Mouse (Mus musculus) gastrocnemius, postnatal 14 days (tissue): ENCODE measurements around the gene Kat8. TPM values are rescaled to one million over a fixed set of nuclear protein-coding genes. Genes with fewer than 3 reads are reported as not detected.
"Not testable (repeated sequence)": the region's sequence is repeated elsewhere in the genome, so short reads cannot be mapped to it uniquely, and the experiment has no call there.

Experiments
- DNase-seq: peaks from one replicate; pipeline ENCODE4 v3.0.0; 2021; ENCODE audit warnings: mixed read lengths
- intact Hi-C: fragments of 180-260 bp; cut with DNase I; formaldehyde crosslinking; loops from one replicate; pipeline ENCODE4 v1.15.1; 2025; ENCODE audit warnings: low total_unique reads
- total RNA-seq, 2 experiments: library from RNA; stranded (reverse); gene quantifications; 2 replicates each; pipeline ENCODE4 v1.2.3; 2021

Gene Kat8
- total RNA-seq, 2 experiments from 2014 or later = 12.5 to 15.2 TPM

GRCm38 (mm10) chr7:127895442-127895841 is 16.9 kb upstream of the Kat8 start, which contains the start of the genes Gm21974 and Vkorc1:
TSS of gene Gm21974 (minus strand) at chr7:127895454.
TSS of gene Vkorc1 (minus strand) at chr7:127895617.
- DNase-seq = peak; percentile 95
- intact Hi-C loops = no loop called here

- intact Hi-C loops, DNase-seq: not testable (repeated sequence)
Measured at GRCm38 (mm10) chr7:127895891-127896290, 16.4 kb upstream of the Kat8 start.

GRCm38 (mm10) chr7:127896384-127896783 is 15.9 kb upstream of the Kat8 start:
- intact Hi-C loops = no loop called here
- peak; percentile 71 for DNase-seq

GRCm38 (mm10) chr7:127897542-127897941 is 14.8 kb upstream of the Kat8 start:
- intact Hi-C loops = no loop called here
- no peak for DNase-seq

GRCm38 (mm10) chr7:127898179-127898956 is 13.9 kb upstream of the Kat8 start:
- DNase-seq = no peak
- intact Hi-C loops = no loop called here

GRCm38 (mm10) chr7:127899997-127900396 is 12.3 kb upstream of the Kat8 start:
- DNase-seq = no peak
- intact Hi-C loops = no loop called here

- DNase-seq = no peak
Measured at GRCm38 (mm10) chr7:127901772-127902171, 10.5 kb upstream of the Kat8 start.

GRCm38 (mm10) chr7:127903971-127904796 is 8.1 kb upstream of the Kat8 start, which contains the start of gene Bckdk:
TSS of gene Bckdk (plus strand) at chr7:127904082.
- peak; percentile 82 for DNase-seq

More at GRCm38 (mm10) chr7:127901772-127902171, 10.5 kb upstream of the Kat8 start:
- intact Hi-C loops = no loop called here

GRCm38 (mm10) chr7:127907939-127908338 is 4.4 kb upstream of the Kat8 start:
- no peak for DNase-seq
- intact Hi-C loops = no loop called here

More at GRCm38 (mm10) chr7:127903971-127904796, 8.1 kb upstream of the Kat8 start, which contains the start of gene Bckdk:
- intact Hi-C loops = no loop called here

- no peak for DNase-seq
- intact Hi-C loops = no loop called here
Measured at GRCm38 (mm10) chr7:127908656-127909055, 3.7 kb upstream of the Kat8 start.

GRCm38 (mm10) chr7:127912938-127913337 is 622 bp downstream of the Kat8 start:
- intact Hi-C loops = no loop called here
- DNase-seq = no peak

- intact Hi-C loops = no loop called here
- DNase-seq = no peak
Measured at GRCm38 (mm10) chr7:127915293-127915692, 3.0 kb downstream of the Kat8 start.

GRCm38 (mm10) chr7:127918203-127918602 is 5.9 kb downstream of the Kat8 start:
- DNase-seq = no peak
- intact Hi-C loops = no loop called here

- DNase-seq = no peak
- intact Hi-C loops = no loop called here
Measured at GRCm38 (mm10) chr7:127919290-127919689, 7.0 kb downstream of the Kat8 start.

- no peak for DNase-seq
Measured at GRCm38 (mm10) chr7:127921516-127921915, 9.2 kb downstream of the Kat8 start.

GRCm38 (mm10) chr7:127922451-127923275 is 10.3 kb downstream of the Kat8 start:
- intact Hi-C loops = no loop called here
- DNase-seq = no peak

More at GRCm38 (mm10) chr7:127921516-127921915, 9.2 kb downstream of the Kat8 start:
- intact Hi-C loops = no loop called here

GRCm38 (mm10) chr7:127923714-127924113 is 11.4 kb downstream of the Kat8 start:
- no peak for DNase-seq
- intact Hi-C loops = no loop called here

- intact Hi-C loops = no loop called here
- no peak for DNase-seq
Measured at GRCm38 (mm10) chr7:127925252-127925651, 12.9 kb downstream of the Kat8 start.

- intact Hi-C loops = no loop called here
- DNase-seq = no peak
Measured at GRCm38 (mm10) chr7:127926066-127926465, 13.8 kb downstream of the Kat8 start.
